Mouse (Mus musculus) liver, adult 2 months (tissue): ENCODE results near the gene Lrp6. TPM values are rescaled to one million over a fixed set of nuclear protein-coding genes. Genes with fewer than 3 reads are reported as not detected.

Experiments used
- DNase-seq: peaks from one replicate; pipeline ENCODE4 v3.0.0-alpha.2; 2011; ENCODE audit warnings: low read depth, low spot score; ENCODE audit errors: extremely low read depth
- H3K27ac ChIP-seq: fragments of 200-500 bp; replicated peaks from 2 replicates; pipeline ENCODE4 v1.5.1; 2012; ENCODE audit warnings: low read depth, mild to moderate bottlenecking, control low read depth, inconsistent platforms, low read length; ENCODE audit not compliant: insufficient read depth
- H3K27me3 ChIP-seq: fragments of 200-500 bp; 2 replicates; pipeline ENCODE4 v1.6.1; 2012; ENCODE audit warnings: mild to moderate bottlenecking, moderate library complexity, low read length, inconsistent platforms; ENCODE audit not compliant: control insufficient read depth, insufficient read depth
- H3K36me3 ChIP-seq: fragments of 200-500 bp; 2 replicates; pipeline ENCODE4 v1.6.1; 2012; ENCODE audit warnings: low read length, inconsistent platforms; ENCODE audit not compliant: control insufficient read depth, insufficient read depth
- H3K4me1 ChIP-seq: fragments of 200-500 bp; 2 replicates; pipeline ENCODE4 v1.6.1; 2011; ENCODE audit warnings: low read length; ENCODE audit not compliant: control insufficient read depth, insufficient read depth
- H3K4me3 ChIP-seq: fragments of 200-500 bp; 2 replicates; pipeline ENCODE4 v1.5.1; 2011; ENCODE audit warnings: low read depth, mild to moderate bottlenecking, control low read depth, low read length, moderate library complexity; ENCODE audit not compliant: insufficient read depth
- H3K79me2 ChIP-seq: fragments of 200-500 bp; 2 replicates; pipeline ENCODE4 v1.6.1; 2012; ENCODE audit warnings: inconsistent platforms, mild to moderate bottlenecking, low read length, moderate library complexity; ENCODE audit not compliant: control insufficient read depth, insufficient read depth
- H3K9ac ChIP-seq: fragments of 200-500 bp; 2 replicates; pipeline ENCODE4 v1.6.1; 2012; ENCODE audit warnings: low read depth, mild to moderate bottlenecking, control low read depth, inconsistent platforms, low read length
- CTCF ChIP-seq: fragments of 200-500 bp; IDR thresholded peaks from 2 replicates; pipeline ENCODE4 v1.5.1; 2011; ENCODE audit warnings: low read depth, low read length, control low read depth
- POLR2A ChIP-seq: fragments of 200-500 bp; IDR thresholded peaks from 2 replicates; pipeline ENCODE4 v1.6.1; 2011; ENCODE audit warnings: low read length, control low read depth; ENCODE audit not compliant: insufficient read depth; ENCODE audit errors: extremely low read depth
- WGBS: fragments of 180-500 bp; shearing (Covaris S2); methylation state at CpG from one replicate; pipeline ENCODE4 v1.1.7; 2018; 5-methylcytosine and 5-hydroxymethylcytosine counted together
- polyA plus RNA-seq: library from polyadenylated mRNA; depleted of rRNA; stranded (reverse); fragments of >200 nt; gene quantifications from 2 replicates; pipeline ENCODE4 v1.2.3, GENCODE M21; 2012
- total RNA-seq: library from RNA; depleted of rRNA; stranded (reverse); fragments of >200 nt; gene quantifications from 2 replicates; pipeline ENCODE4 v1.2.3, GENCODE M21; 2014

Gene Lrp6
- total and polyA plus RNA-seq, 2 experiments = 15.0 to 48.2 TPM

DNA sequence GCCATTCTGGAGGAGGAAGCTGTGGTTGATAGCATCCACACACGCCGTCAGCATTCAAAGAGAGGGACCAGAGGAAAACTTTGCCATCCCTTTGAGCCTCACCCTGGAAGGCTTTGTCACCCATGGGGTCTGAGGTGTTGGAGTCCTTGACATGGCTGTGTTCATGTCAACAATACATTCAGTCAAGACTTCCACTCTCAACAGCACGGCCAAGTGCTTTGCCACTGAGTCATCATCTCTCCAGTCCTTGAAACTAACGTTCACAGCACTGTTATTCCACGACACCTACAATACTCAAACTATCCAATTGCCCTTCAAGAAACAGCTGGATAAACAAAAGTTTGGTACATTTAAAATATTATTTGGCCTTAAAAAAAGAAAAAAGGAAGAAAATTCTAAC, 124.5 kb downstream of the Lrp6 start:
- Histone ChIP-seq H3K4me1 (peaks cover 10% of the 10 kb centered on the region), H3K79me2 (no peaks in the 10 kb centered on the region), H3K27ac (no peak overlapping the region), H3K36me3 (peaks cover 9% of the 10 kb centered on the region), H3K9ac (no peak overlapping the region), H3K27me3 (no peaks in the 10 kb centered on the region), H3K4me3 (no peak overlapping the region)
- TF ChIP-seq CTCF (no peak), POLR2A (no peak)
- DNase-seq = no peak
- WGBS = 82% methylated on average over 5 of the region's 5 CpGs

DNA sequence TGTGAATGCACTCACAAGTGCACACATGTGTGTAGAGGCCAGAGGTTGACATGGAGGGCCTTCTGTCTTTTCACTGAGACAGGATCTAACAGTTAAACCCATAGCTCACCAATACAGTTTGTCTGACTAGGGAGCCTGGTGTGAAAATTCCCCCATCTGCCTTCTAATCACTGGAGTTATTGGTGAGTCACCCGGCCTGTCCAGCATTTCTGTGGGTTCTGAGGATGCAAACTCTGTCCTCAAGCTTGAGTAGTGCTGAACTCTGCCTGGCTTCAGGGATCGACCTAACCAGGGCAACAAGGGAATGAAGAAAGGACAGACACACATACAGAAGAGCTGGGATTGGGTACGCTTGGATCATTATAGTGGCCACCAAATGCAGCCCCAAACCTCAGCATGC, 125.0 kb downstream of the Lrp6 start:
- 90% methylated on average over 3 of the region's 3 CpGs for WGBS
- DNase-seq = no peak
- no peaks in the 10 kb centered on the region for H3K27me3 ChIP-seq
- H3K79me2 ChIP-seq = no peaks in the 10 kb centered on the region
- TF ChIP-seq POLR2A (no peak), CTCF (no peak)
- H3K4me3 ChIP-seq = no peak overlapping the region
- no peak overlapping the region for H3K27ac ChIP-seq
- H3K4me1 ChIP-seq = peaks cover 10% of the 10 kb centered on the region
- H3K9ac ChIP-seq = no peak overlapping the region
- H3K36me3 ChIP-seq = peaks cover 9% of the 10 kb centered on the region

DNA sequence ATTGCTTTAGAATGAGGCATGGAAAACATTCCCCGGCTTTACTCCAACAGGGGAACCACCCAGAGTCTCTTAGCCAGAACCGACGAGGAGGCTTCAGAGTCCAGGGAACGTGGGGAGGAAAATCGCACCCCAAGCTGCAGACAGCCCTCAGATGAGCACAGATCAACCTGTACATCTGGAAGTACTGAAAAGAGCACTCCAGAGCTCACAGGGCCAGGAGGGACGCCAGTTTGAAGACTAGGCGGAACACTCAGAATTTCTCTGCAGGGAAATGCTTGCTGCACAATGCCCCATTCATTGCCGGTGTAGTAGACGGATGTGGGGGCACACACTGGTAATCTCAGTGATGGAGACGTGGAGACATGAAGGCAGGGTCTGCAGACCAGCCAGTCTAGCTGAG, 126.7 kb downstream of the Lrp6 start:
- Histone ChIP-seq H3K79me2 (no peaks in the 10 kb centered on the region), H3K4me3 (no peak overlapping the region), H3K4me1 (peaks cover 10% of the 10 kb centered on the region), H3K36me3 (peaks cover under 1% of the 10 kb centered on the region; the same call in 1 of the 2 replicates), H3K27ac (no peak overlapping the region), H3K27me3 (no peaks in the 10 kb centered on the region), H3K9ac (no peak overlapping the region)
- DNase-seq = no peak
- 72% methylated on average over 10 of the region's 10 CpGs for WGBS
- TF ChIP-seq CTCF = no peak
- TF ChIP-seq POLR2A = no peak

DNA sequence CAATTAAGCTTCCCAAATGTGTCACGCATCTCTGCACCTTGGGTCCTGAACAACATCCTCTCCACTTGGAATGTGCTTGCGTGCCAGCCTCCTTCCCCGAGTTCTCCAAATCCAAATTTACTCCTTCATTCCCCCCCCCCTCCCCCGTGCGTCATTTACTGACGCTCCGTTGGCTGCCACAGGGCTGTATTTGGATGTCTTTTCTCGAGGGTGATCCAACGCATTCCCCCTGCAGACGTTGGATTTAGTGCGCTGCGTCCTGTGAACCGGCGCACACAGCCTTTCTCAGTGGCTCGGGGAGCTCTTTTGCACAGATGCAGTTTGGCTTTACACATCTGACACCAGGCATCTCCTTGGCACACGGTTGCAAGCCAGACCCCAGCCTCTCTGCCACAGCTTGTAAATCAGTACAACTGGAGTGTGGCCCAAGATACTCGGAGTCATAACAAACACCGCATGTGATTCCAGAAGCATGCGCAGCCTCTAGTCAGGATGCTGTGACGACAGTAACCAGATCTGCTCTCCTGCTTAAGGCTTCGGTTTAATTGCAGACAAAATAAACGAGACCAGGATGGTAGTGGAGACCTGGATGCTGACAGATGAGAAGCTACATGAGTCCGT, 127.3 kb downstream of the Lrp6 start:
- Histone ChIP-seq H3K27me3 (no peaks in the 10 kb centered on the region), H3K36me3 (no peaks in the 10 kb centered on the region), H3K79me2 (no peaks in the 10 kb centered on the region), H3K9ac (no peak overlapping the region), H3K27ac (no peak overlapping the region), H3K4me3 (no peak overlapping the region; the same call in 1 of the 2 replicates), H3K4me1 (peaks cover 10% of the 10 kb centered on the region)
- no peak for TF ChIP-seq POLR2A
- no peak for TF ChIP-seq CTCF
- no peak for DNase-seq
- WGBS = 70% methylated on average over 23 of the region's 23 CpGs

DNA sequence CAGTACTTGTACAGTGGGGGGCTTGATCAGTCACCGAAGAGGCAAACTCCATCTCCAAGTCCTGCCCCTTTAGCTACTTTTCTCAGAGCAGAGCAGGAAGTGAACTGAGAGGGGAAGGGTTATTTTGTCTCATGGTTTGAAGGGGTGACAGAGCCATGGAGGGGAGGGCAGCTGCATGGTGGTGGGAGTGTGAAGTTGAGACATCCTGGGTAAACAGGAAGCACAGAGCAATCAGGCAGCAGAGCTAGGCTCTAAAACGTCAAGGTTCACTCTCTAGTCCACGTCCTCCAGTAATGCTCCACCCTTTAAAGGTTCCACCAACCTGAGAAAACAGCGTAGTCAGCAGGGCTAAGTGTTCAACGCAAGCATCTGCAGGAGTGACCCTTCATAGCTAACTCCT, 129.8 kb downstream of the Lrp6 start:
- peaks cover 2% of the 10 kb centered on the region for H3K4me1 ChIP-seq
- H3K27me3 ChIP-seq = no peaks in the 10 kb centered on the region
- DNase-seq = no peak
- no peaks in the 10 kb centered on the region for H3K36me3 ChIP-seq
- no peak for TF ChIP-seq CTCF
- no peak for TF ChIP-seq POLR2A
- no peak overlapping the region for H3K4me3 ChIP-seq
- 63% methylated on average over 5 of the region's 5 CpGs for WGBS
- H3K9ac ChIP-seq = no peak overlapping the region
- H3K79me2 ChIP-seq = no peaks in the 10 kb centered on the region
- no peak overlapping the region for H3K27ac ChIP-seq

DNA sequence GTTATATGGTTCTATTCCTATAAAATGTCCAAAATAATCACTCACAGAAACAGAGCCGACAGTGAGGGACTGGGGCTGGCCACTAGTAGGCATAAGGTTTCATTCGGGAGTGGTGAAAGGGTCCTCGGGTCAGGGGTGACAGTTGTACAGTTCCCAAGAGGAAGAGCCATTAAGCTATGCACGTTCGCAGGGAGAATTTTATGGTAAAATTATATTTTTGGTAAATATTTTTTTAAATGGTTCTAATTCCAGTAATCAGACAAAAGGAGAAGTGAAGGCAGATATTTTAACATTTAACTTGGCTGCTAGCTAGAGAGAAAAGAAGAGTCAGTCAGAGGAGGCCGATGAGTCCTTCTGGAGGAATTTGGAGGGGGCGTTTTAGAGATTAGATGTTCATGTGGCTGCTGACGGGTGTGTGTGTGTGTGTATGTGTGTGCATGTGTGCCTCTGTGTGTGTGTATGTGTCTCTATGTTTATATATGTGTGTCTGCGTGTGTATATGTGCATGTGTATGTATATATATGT, 131.8 kb downstream of the Lrp6 start:
- no peaks in the 10 kb centered on the region for H3K79me2 ChIP-seq
- H3K36me3 ChIP-seq = no peaks in the 10 kb centered on the region
- H3K4me3 ChIP-seq = no peak overlapping the region
- no peak overlapping the region for H3K9ac ChIP-seq
- peaks cover 6% of the 10 kb centered on the region for H3K4me1 ChIP-seq
- no peak for DNase-seq
- H3K27ac ChIP-seq = no peak overlapping the region
- H3K27me3 ChIP-seq = no peaks in the 10 kb centered on the region
- WGBS = 87% methylated on average over 9 of the region's 9 CpGs
- no peak for TF ChIP-seq POLR2A
- no peak for TF ChIP-seq CTCF
